Mouse (Mus musculus): ENCODE data around the gene Orc5. TPM values are rescaled to one million over a fixed set of nuclear protein-coding genes. Genes with fewer than 3 reads are reported as not detected.

Orc5 gene
- total and polyA plus RNA-seq, 2 experiments from 2014 or later, result 13.3 to 21.1 TPM

DNA sequence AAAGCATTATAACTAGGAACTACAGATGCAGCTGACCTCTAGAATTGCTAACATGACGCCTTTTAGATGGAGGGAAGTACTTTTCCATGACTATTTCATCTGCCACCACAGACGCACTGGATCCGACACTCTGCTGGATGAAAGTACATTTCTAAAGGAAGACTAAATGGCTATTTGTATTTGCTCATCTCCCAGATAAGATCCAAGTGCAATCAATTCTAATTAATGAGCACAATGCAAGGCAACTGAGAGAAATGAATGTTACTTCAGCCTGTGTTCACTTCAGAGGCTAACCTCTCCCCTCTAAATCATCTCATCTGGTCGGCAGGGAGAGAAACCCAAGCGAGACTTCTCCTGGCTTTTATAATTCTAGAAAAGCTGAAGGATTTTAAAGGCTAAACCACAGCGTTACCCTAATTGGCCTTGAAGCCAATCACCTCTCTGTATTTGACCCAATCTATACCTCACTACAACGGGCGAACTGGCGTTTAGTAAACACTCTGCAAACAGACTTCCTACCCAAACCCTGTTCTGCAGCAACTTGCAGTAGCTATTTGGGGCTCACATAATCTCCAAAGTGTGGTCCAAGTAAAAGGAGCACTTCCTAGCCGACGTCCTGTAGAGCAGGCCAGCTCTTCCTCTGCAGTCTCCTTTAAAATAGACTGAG lies 730 bp downstream of the Orc5 start:
- WGBS, result 10% methylated on average over 11 of the region's 11 CpGs
- no peaks in the 10 kb centered on the region for H3K27me3 ChIP-seq (ENCODE audit: control insufficient read depth, insufficient read depth, low read length)
- H3K36me3 ChIP-seq (replicated peaks; ENCODE audit: control insufficient read depth, insufficient read depth, low read length), result peaks cover 24% of the 10 kb centered on the region
- TF ChIP-seq CTCF (IDR thresholded peaks at IDR 0.05; ENCODE audit: low read depth) (no peak), EP300 (IDR thresholded peaks at IDR 0.05; ENCODE audit: low read depth) (no peak)
- peak overlapping the region; percentile 85 for H3K4me2 ChIP-seq (ENCODE audit: low read depth, low read length)
- peak overlapping the region; percentile 88 for H3K27ac ChIP-seq (ENCODE audit: low read depth)
- peak overlapping the region; percentile 82 for H3K9ac ChIP-seq (replicated peaks; ENCODE audit: low read depth, low read length)
- H3K4me1 ChIP-seq (ENCODE audit: control insufficient read depth, insufficient read depth), result no peaks in the 10 kb centered on the region
- peak; percentile 16 for DNase-seq (ENCODE audit: low spot score)
- peak overlapping the region; percentile 77 for H3K4me3 ChIP-seq (ENCODE audit: low read depth, low read length)
- no peak for ATAC-seq (ENCODE audit: insufficient read depth, low read depth)
- no peaks in the 10 kb centered on the region for H3K9me3 ChIP-seq (replicated peaks; ENCODE audit: control insufficient read depth, low read length)

DNA sequence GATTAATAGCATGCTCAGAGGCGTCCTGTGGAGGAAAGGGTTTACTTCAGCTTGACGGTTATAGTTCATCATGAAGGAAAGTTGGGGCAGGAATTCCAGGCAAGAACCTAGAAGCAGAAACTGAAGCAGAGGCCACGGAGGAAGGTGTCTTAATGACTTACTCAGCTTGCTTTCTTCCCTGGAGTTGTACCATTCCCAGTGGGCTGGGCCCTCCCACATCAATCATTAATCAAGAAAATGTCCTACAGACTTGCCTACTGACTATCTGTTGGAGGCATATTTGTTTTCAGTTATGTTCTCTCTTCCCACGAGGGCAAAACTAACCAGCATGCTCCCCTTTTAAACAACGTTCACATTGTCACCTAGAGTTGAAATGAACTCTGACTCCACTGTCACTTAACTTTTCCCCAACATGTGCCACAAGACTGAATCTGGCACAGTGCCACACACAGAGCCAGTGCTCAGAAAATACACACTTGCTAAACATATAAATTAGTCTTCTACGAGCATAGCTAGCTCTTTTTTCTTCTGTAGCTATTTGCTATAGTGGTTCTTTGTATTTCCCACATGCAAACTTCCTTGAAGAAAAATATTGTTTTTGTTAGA lies 1.6 kb downstream of the Orc5 start:
- Histone ChIP-seq H3K4me3 (ENCODE audit: low read depth, low read length) (no peak overlapping the region), H3K4me1 (ENCODE audit: control insufficient read depth, insufficient read depth) (no peaks in the 10 kb centered on the region), H3K9ac (replicated peaks; ENCODE audit: low read depth, low read length) (no peak overlapping the region), H3K9me3 (replicated peaks; ENCODE audit: control insufficient read depth, low read length) (no peaks in the 10 kb centered on the region), H3K27ac (ENCODE audit: low read depth) (no peak overlapping the region), H3K36me3 (replicated peaks; ENCODE audit: control insufficient read depth, insufficient read depth, low read length) (peaks cover 30% of the 10 kb centered on the region), H3K4me2 (ENCODE audit: low read depth, low read length) (no peak overlapping the region), H3K27me3 (ENCODE audit: control insufficient read depth, insufficient read depth, low read length) (no peaks in the 10 kb centered on the region)
- no peak for DNase-seq (ENCODE audit: low spot score)
- no peak for ATAC-seq (ENCODE audit: insufficient read depth, low read depth)
- TF ChIP-seq CTCF (IDR thresholded peaks at IDR 0.05; ENCODE audit: low read depth) (no peak), EP300 (IDR thresholded peaks at IDR 0.05; ENCODE audit: low read depth) (no peak)
- 77% methylated on average over 6 of the region's 6 CpGs for WGBS

DNA sequence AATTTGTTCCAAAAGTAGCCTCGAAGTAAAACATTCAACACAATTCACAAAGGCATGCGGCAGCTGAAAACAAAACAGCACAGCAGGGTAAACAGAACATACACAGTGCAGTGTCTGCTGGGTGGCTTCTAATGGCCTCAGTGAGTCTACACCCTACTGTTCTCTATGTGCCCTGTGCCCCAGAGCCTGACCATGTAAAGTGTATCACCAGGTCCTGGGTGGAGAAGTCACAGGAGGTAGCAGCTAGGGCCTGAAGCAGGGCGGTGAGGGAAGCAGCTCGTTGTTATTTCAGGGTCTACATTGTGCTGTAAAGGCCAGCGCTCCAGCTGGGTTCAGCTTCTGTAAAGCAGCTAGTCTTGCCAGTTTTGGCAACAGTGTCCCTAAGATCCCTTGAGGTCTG lies 3.7 kb downstream of the Orc5 start:
- Histone ChIP-seq H3K4me1 (ENCODE audit: control insufficient read depth, insufficient read depth) (no peaks in the 10 kb centered on the region), H3K4me3 (ENCODE audit: low read depth, low read length) (no peak overlapping the region), H3K36me3 (replicated peaks; ENCODE audit: control insufficient read depth, insufficient read depth, low read length) (peaks cover 30% of the 10 kb centered on the region), H3K27me3 (ENCODE audit: control insufficient read depth, insufficient read depth, low read length) (no peaks in the 10 kb centered on the region), H3K4me2 (ENCODE audit: low read depth, low read length) (no peak overlapping the region), H3K27ac (ENCODE audit: low read depth) (no peak overlapping the region), H3K9me3 (replicated peaks; ENCODE audit: control insufficient read depth, low read length) (no peaks in the 10 kb centered on the region), H3K9ac (replicated peaks; ENCODE audit: low read depth, low read length) (no peak overlapping the region)
- WGBS, result 88% methylated on average over 5 of the region's 5 CpGs
- TF ChIP-seq CTCF (IDR thresholded peaks at IDR 0.05; ENCODE audit: low read depth) (no peak), EP300 (IDR thresholded peaks at IDR 0.05; ENCODE audit: low read depth) (no peak)
- no peak for ATAC-seq (ENCODE audit: insufficient read depth, low read depth)
- DNase-seq (ENCODE audit: low spot score), result no peak

GRCm38 (mm10) chr5:22545305-22545704 lies 4.9 kb downstream of the Orc5 start:
- H3K36me3 ChIP-seq (replicated peaks; ENCODE audit: control insufficient read depth, insufficient read depth, low read length), result peaks cover 40% of the 10 kb centered on the region

DNA sequence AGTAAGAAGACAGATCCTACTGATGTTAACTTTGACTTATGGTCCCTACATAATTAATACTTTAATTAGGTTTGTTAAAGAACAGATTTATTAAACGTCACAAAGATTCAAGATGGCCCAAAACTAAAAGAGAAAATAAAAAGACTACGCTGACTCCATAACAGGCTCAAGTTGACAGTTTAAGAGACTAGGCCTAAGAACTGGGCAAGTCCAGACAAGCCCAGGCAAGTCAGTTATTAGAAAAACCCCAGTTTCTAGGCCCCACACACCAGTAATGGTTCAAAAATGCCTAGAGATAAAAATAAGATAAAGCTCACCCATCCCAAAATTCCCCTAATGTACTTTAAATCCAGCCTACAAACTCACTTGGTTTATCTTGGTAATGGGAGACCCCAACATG lies 7.6 kb downstream of the Orc5 start:
- Histone ChIP-seq H3K36me3 (replicated peaks; ENCODE audit: control insufficient read depth, insufficient read depth, low read length) (peaks cover 54% of the 10 kb centered on the region), H3K4me2 (ENCODE audit: low read depth, low read length) (no peak overlapping the region), H3K9me3 (replicated peaks; ENCODE audit: control insufficient read depth, low read length) (no peaks in the 10 kb centered on the region), H3K4me1 (ENCODE audit: control insufficient read depth, insufficient read depth) (no peaks in the 10 kb centered on the region), H3K4me3 (ENCODE audit: low read depth, low read length) (no peak overlapping the region), H3K27me3 (ENCODE audit: control insufficient read depth, insufficient read depth, low read length) (no peaks in the 10 kb centered on the region), H3K27ac (ENCODE audit: low read depth) (no peak overlapping the region), H3K9ac (replicated peaks; ENCODE audit: low read depth, low read length) (no peak overlapping the region)
- DNase-seq (ENCODE audit: low spot score) (no peak), ATAC-seq (ENCODE audit: insufficient read depth, low read depth) (no peak)
- 95% methylated on average over 2 of the region's 2 CpGs for WGBS
- TF ChIP-seq EP300 (IDR thresholded peaks at IDR 0.05; ENCODE audit: low read depth) (no peak), CTCF (IDR thresholded peaks at IDR 0.05; ENCODE audit: low read depth) (no peak)

More at GRCm38 (mm10) chr5:22545305-22545704, 4.9 kb downstream of the Orc5 start:
- Histone ChIP-seq H3K27me3 (ENCODE audit: control insufficient read depth, insufficient read depth, low read length) (no peaks in the 10 kb centered on the region), H3K4me1 (ENCODE audit: control insufficient read depth, insufficient read depth) (no peaks in the 10 kb centered on the region), H3K4me3 (ENCODE audit: low read depth, low read length) (no peak overlapping the region), H3K4me2 (ENCODE audit: low read depth, low read length) (no peak overlapping the region), H3K27ac (ENCODE audit: low read depth) (no peak overlapping the region), H3K9ac (replicated peaks; ENCODE audit: low read depth, low read length) (no peak overlapping the region), H3K9me3 (replicated peaks; ENCODE audit: control insufficient read depth, low read length) (no peaks in the 10 kb centered on the region)
- TF ChIP-seq EP300 (IDR thresholded peaks at IDR 0.05; ENCODE audit: low read depth) (no peak), CTCF (IDR thresholded peaks at IDR 0.05; ENCODE audit: low read depth) (no peak)
- no peak for DNase-seq (ENCODE audit: low spot score)
- ATAC-seq (ENCODE audit: insufficient read depth, low read depth), result no peak
